Mouse (Mus musculus): ENCODE results near the gene Fer1l5.

Fer1l5 gene

GRCm38 (mm10) chr1:36429511-36429910 is 57.4 kb downstream of the Fer1l5 start:
- DNase-seq (ENCODE audit: low spot score in 2 of 2) = no peak

GRCm38 (mm10) chr1:36432999-36433398 is 60.9 kb downstream of the Fer1l5 start:
- no peak for DNase-seq (ENCODE audit: low spot score in 2 of 2)

- DNase-seq (ENCODE audit: low spot score in 2 of 2) = no peak
These were observed 61.5 kb downstream of the Fer1l5 start for GRCm38 (mm10) chr1:36433616-36434015.

DNA sequence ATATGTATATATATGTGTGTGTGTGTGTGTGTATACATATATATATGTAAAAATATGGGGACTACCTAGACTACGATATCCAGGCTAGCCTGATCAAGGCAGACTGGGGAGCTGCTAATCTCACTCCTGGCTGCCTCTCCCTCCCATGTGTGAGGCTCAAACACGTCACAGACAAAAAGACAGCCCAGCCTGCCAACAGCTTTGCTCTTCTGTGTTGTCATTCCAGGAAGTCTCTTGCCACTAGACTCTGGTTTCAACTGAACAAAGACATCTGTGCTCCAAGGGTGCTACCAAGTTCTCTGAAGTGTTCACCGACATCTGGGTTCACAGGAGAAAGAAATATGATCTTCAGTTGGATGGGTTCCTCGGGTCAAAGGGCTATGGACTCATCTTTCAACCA is 63.0 kb downstream of the Fer1l5 start:
- DNase-seq (ENCODE audit: low spot score in 2 of 2) = no peak

- DNase-seq (ENCODE audit: low spot score in 2 of 2) = no peak
These were observed 64.4 kb downstream of the Fer1l5 start for GRCm38 (mm10) chr1:36436515-36436914.

- no peak for DNase-seq (ENCODE audit: low spot score in 2 of 2)
These were observed 65.1 kb downstream of the Fer1l5 start for GRCm38 (mm10) chr1:36437223-36437622.

DNA sequence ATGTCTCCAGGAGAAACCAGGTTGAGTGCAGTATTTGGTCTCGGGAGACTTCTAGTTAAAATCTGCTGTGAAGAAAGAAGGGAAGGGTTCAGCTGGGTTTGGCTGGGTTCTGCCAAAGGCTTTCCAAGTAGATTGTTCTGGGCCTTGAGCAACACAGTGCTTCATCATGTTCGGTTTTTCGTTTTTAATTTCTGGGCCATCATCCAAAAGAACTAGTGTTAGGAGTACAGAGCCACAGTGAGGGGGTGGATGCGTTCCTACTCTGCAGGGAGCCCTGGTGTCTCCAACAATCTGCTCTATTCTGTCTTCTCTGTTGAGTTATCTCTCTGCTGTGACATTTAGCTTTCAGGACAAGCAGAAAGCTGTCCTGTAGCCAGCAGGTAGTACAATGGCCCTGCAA is 69.0 kb downstream of the Fer1l5 start:
- peak; percentile 16 to 36 for DNase-seq (ENCODE audit: low spot score in 2 of 2)

DNA sequence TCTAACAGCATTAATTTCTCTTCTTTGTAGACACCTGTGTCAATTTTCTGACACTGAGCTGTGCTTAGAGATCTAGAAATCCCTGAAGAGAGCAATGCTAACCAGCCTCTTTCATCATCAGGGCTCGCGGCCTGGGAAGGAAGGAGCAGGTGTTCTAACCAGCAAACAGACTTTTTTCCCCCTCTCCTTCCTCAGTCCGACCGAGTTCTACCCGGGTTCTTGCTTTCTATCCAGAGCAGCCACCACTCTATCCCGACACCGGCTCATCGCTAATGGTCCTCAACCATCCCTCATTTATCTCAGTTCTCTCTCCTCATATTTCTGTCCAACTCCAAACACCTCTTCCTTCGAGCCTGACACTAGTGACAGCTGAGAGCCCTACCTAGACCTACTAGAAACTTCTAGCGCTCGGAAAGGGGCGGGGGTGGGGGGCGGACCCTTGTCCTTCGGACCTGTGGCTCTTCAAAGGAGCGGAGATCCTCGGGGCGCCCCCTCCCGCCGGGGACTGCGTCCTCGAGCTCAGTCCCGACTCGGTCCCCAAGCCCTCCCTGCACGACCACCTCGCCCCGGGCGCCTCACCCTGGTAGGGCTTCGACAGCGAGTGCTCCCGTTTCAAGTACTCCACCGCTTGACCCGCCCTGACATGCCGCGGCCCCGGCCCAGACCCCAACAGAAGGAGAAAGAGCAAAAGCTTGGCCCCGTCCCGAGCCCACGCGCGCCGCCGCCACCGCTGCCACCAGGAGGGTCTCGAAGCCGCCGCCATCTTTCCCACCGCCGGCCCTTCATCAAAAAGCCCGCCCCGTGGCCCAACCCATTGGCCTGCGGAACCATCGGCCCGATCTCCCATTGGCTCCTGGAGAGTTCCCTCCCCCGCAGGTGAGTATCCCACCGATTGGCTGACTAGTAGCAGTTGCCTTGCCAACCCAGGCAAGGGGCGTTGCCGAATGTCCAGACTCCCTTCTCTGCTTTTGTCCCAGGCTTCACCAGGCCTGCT is 72.7 kb downstream of the Fer1l5 start, which contains the start of gene Lman2l:
Gene Lman2l, minus strand, starts transcription at position 801 of the 994 bp plus-strand sequence.
- peak; percentile 97 to 98 for DNase-seq (ENCODE audit: low spot score in 2 of 2)

DNA sequence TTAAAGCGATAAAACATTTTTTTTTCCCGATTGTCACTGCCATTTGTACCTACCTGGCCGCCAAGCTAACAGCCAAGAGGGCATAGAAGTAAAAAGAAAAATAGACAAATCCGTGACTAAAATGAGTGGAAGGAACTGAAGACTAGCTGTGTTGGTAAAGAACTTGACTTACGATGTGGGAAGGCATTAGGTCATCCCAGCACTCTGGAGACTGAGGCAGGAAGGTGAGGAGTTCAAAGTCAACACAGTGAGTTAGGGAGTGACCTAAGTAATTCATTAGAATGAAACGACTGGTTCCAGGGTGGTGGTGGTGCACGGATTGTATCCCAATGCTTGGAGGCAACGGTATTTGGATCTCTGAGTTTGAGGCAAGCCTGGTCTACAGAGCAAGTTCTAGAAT is 73.4 kb downstream of the Fer1l5 start:
- no peak for DNase-seq (ENCODE audit: low spot score in 2 of 2)

DNA sequence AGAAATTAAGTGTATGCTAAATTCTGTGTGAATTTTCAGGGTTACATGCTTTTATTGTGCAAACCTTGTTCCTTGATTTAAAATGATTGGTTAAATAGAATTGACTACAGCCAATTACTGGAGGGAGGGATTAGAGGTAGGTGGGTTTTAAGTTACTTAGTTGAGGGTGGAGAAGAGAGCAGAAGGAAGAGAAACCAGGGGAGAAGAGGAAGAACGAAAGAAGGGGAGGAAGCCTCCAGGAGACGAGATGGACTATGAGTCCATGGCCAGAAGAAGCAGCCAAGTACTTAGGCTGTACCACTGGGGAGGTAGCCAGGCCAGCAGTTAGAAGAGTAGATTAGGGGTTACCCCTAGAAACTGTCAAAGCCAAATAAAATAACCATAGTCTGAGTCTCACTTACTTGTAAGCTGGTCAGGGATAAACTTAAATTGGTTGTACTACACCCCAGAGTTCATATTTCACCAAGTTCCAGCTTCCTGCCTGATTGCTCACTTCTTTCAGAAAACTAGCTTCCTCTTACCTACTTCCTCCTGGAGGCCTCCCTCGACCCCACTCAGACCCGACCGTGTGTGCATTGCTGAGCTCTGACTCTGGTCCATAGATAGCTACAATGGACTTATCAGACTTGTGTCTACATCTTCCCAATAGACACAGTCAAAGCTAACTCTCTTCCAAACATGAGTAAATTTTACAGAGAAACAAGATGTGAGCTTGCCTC is 74.2 kb downstream of the Fer1l5 start:
- no peak for DNase-seq (ENCODE audit: low spot score in 2 of 2)

DNA sequence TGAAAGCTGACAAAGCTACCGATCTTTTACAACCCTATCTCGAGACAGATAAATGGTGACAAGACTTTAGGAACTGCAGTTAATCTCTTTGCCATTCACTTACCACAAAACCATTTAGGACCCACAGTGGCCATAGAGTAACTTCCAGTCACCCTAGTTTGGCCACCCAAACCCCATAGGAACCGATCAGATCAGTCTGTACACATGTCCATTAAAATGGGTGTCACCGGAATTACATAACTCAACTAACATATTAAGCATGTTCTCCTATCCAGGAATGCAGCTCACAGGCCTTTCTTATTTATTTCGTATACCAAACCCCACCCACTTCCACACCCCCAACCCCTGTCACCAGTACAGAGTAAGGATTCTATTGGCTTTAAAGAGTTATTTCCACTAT is 74.8 kb downstream of the Fer1l5 start:
- no peak for DNase-seq (ENCODE audit: low spot score in 2 of 2)

DNA sequence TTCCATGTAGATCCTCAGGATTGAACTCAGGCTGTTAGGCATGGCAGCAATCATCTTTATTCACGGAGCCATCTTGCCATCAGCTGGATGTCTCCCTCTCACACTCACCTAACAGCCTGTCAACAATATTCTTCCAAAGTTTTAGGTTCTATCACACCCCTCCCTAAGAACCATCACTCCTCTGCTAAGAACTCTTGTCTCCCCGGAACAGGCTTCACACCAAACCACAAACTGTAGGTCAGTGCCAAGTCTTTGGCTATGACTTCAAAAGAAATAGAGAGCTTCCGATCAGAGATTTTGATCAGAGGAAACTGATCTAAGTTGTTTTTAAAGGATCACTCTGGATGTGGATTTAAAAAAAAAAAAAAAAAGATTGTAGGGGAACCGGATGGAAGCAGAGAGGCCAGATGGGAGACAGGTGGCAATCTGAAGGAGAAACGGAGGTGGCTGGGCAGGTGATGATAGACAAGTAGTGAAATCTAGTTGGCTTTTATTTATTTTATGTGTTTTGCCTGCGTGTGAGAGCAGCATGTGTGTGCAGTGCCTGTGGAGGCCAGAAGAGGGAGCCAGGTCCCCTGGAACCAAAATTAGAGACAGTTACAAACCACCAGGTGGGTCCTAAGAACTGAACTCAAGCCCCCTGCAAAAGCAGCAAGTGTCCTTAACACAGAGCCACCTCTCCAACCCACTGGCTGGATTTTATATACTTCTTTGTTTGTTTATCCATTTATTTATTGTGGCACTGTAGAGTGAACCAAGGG is 82.1 kb downstream of the Fer1l5 start:
- DNase-seq (ENCODE audit: low spot score in 2 of 2) = no peak

DNA sequence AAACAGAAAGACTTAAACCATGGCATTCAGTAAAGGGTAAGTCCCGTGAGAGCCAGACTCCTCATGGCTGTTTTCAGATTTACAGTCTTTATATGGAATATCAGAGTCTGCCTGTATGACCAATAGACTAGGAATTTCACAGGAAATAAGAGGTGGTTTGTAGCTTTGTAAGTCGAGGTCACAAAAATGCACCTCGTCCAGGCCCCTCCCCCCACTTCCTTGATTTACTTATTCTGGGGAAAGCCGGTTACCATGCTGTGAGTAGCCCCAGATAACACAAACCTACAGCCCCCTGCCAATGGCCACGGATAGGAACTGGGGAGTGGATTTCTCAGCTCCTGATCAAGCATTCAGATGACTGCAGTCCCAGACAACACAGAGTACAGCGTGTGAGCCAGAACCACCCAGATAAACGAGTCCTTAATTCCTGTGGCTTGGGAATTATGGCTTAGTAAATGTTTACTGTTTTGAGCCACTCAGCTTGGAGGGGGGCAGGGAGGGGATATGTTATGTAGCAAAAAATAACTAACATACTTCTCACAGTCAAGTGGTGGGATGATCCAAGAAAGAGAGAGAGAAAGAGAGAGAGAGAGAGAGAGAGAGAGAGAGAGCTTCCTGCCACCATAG is 85.4 kb downstream of the Fer1l5 start:
- DNase-seq (ENCODE audit: low spot score in 2 of 2) = no peak

DNA sequence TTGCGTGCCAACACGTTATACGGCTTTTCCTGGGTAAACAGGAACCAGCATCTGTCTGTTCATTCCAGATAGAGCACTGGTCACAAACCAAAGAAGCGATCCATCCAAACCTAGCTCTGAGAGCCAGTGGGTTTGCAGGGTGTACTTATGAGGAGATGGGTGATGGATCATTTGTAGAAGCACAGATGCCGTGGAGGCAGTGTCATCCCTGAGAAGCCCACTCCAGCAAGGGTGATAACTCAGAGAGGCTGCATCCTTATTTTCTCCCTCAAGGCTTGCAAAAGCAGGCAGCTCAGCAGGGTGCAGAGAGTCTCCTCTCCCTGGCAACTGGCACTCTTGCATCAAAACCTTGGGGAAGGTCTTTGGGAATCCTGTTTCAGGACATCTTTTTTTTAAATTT is 86.1 kb downstream of the Fer1l5 start:
- DNase-seq (ENCODE audit: low spot score in 2 of 2) = no peak

DNA sequence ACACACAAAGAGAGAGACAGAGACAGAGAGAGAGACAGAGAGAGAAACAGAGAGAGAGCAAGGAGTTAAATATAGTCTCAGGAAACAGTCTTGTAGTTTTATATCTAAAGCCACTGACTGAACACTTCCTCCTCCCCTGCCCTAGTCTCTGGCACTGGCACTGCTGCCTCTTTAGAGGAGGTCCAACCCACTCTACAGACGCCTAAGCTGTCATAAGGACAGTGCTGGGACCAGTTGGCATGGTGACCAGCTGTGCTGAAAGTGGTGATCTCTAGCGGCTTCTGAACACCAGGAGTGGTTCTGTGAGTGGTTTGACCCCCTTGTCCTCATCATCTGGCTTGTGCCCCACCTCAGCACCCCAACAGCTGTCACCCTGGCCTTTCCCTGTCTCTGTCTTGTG is 89.7 kb downstream of the Fer1l5 start:
- DNase-seq (ENCODE audit: low spot score in 2 of 2) = no peak

DNA sequence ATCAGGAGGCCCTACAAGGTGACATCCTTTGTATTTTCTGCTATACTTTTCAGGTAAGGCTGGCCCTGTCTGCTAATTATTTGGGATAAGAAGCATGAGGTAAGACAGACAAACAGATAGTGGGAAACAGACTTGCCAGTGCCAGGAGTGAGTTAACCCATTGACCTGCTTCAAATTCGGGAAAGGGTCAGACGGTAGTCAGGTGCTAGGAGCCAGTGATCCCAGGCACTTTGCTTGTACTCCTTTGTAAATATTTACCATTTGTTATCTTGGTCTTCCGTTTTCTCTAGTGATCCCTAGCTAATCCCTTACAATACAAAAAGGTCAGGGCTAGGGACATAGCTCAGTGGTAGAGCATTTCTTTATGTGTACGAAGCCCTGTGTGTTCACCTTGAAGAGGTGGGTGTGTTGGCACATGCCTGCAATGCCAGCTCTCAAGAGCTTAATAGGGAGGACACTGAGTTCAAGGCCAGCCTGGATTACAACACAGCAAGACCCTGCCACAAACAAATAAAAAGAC is 93.6 kb downstream of the Fer1l5 start:
- no peak for DNase-seq (ENCODE audit: low spot score in 2 of 2)

- DNase-seq (ENCODE audit: low spot score in 2 of 2) = no peak
These were observed 95.4 kb downstream of the Fer1l5 start for GRCm38 (mm10) chr1:36467446-36467845.

- DNase-seq (ENCODE audit: low spot score in 2 of 2) = no peak
These were observed 97.8 kb downstream of the Fer1l5 start for GRCm38 (mm10) chr1:36469811-36470444.

DNA sequence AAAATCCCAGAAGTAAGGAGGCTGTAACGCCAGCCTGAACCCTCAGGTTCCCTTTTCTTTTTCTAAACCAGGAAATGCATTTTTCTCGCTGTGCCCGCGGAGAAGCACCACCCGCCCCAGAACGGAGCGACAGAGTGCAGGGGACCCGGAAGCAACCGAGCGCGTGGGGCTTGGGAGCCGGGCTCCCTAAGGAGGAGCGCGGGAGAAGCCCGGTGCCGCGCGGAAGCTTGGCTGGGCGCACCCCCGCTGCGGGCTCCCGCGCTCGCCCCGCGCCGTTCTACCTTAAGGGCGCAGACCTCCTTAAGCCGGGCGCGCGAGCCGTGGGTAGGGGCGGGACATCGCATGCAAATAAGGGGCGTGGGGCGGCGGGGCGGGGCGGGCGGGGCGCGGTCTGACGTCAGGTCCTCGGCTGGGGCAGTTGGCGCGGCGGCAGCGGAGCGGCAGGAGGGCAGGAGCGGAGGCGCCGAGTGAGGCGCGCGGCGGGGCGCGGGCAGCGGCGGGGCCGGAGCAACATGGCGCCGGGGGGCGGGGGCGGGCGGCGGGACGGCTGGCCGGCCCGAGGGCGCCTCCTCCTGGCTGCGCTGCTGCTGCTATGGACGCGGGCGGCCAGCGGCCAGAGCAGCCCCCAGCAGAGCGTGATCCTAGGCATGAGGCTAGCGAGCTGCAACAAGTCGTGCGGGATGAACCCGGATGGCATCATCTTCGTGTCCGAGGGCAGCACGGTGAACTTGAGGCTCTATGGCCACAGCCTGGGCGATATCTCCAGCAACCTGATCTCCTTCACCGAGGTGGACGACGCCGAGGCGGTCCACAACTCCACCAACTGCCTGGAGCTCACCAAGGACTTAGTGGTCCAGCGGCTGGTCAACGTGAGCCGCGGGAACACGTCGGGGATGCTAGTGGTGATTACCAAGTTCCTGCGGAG is 99.4 kb downstream of the Fer1l5 start, which contains the start of gene Cnnm4:
Gene Cnnm4, plus strand, starts transcription at position 440 of the 925 bp plus-strand sequence.
- peak; percentile 70 to 83 for DNase-seq (ENCODE audit: low spot score in 2 of 2)
